Mouse (Mus musculus) thymus, adult 2 months (tissue): ENCODE results near the gene Thy1. TPM values are rescaled to one million over a fixed set of nuclear protein-coding genes. Genes with fewer than 3 reads are reported as not detected.
A peak's percentile ranks its signal among the peaks of the same experiment; 100 is the strongest.

ENCODE experiments used
- DNase-seq: peaks from one replicate; pipeline ENCODE4 v3.0.0; 2021
- H3K27ac ChIP-seq: fragments of 200-500 bp; 2 replicates; pipeline ENCODE4 v1.5.1; 2012; ENCODE audit warnings: low read length, control low read depth; ENCODE audit not compliant: control insufficient read depth, insufficient read depth
- H3K27me3 ChIP-seq: fragments of 200-500 bp; 2 replicates; pipeline ENCODE4 v1.6.1; 2012; ENCODE audit warnings: mild to moderate bottlenecking, low read length, moderate library complexity, mixed read lengths; ENCODE audit not compliant: control insufficient read depth, insufficient read depth
- H3K36me3 ChIP-seq: fragments of 200-500 bp; 2 replicates; pipeline ENCODE4 v1.6.1; 2012; ENCODE audit warnings: mild to moderate bottlenecking, low read length, moderate library complexity; ENCODE audit not compliant: control insufficient read depth, insufficient read depth
- H3K4me1 ChIP-seq: fragments of 200-500 bp; replicated peaks from 2 replicates; pipeline ENCODE4 v1.6.1; 2012; ENCODE audit warnings: low read length; ENCODE audit not compliant: control insufficient read depth, insufficient read depth
- H3K4me3 ChIP-seq: fragments of 200-500 bp; 2 replicates; pipeline ENCODE4 v1.5.1; 2012; ENCODE audit warnings: mild to moderate bottlenecking, low read length, control low read depth, moderate library complexity; ENCODE audit not compliant: control insufficient read depth, insufficient read depth
- CTCF ChIP-seq: fragments of 200-500 bp; IDR thresholded peaks from 2 replicates; pipeline ENCODE4 v1.5.1; 2012; ENCODE audit warnings: mild to moderate bottlenecking, control low read depth, low read length, moderate library complexity, borderline replicate concordance; ENCODE audit not compliant: control insufficient read depth, poor library complexity, insufficient read depth; ENCODE audit errors: extremely low read depth
- POLR2A ChIP-seq: fragments of 200-500 bp; IDR thresholded peaks from 2 replicates; pipeline ENCODE4 v1.6.1; 2012; ENCODE audit warnings: mild to moderate bottlenecking, low read length, control low read depth, moderate library complexity; ENCODE audit not compliant: control insufficient read depth, poor library complexity, insufficient read depth; ENCODE audit errors: extremely low read depth
- WGBS: fragments of 180-500 bp; shearing (Covaris S2); methylation state at CpG from one replicate; pipeline ENCODE4 v1.1.7; 2018; 5-methylcytosine and 5-hydroxymethylcytosine counted together
- polyA plus RNA-seq: library from polyadenylated mRNA; depleted of rRNA; stranded (reverse); fragments of >200 nt; gene quantifications from 2 replicates; pipeline ENCODE4 v1.2.3, GENCODE M21; 2012

The Thy1 gene
- polyA plus RNA-seq, 1 experiment = 3,478 TPM

DNA sequence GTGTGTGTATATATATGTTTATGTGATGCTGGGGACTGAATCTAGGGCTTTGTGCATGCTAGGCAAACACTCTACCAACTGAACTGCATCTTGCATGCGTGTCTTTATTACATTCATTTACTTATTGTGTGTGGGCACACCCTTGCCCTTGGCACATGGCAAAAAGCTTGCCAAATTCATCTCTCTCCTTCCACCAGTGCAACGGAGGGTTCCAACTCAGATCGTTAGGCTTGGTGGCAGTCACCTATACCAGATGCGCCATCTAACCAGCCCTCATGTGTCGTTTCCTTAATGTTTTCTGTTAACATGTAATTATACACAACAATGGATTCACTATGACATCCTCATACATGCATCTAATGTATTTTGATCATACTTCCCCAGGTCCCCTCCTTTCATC, 39.1 kb downstream of the Thy1 start:
- 97% methylated on average over 5 of the region's 5 CpGs for WGBS
- DNase-seq = no peak
- Histone ChIP-seq H3K36me3 (no peaks in the 10 kb centered on the region), H3K4me1 (peaks cover 19% of the 10 kb centered on the region), H3K27me3 (peaks cover 10% of the 10 kb centered on the region; the same call in 1 of the 2 replicates), H3K27ac (no peak overlapping the region), H3K4me3 (no peak overlapping the region)
- no peak for TF ChIP-seq CTCF
- no peak for TF ChIP-seq POLR2A

DNA sequence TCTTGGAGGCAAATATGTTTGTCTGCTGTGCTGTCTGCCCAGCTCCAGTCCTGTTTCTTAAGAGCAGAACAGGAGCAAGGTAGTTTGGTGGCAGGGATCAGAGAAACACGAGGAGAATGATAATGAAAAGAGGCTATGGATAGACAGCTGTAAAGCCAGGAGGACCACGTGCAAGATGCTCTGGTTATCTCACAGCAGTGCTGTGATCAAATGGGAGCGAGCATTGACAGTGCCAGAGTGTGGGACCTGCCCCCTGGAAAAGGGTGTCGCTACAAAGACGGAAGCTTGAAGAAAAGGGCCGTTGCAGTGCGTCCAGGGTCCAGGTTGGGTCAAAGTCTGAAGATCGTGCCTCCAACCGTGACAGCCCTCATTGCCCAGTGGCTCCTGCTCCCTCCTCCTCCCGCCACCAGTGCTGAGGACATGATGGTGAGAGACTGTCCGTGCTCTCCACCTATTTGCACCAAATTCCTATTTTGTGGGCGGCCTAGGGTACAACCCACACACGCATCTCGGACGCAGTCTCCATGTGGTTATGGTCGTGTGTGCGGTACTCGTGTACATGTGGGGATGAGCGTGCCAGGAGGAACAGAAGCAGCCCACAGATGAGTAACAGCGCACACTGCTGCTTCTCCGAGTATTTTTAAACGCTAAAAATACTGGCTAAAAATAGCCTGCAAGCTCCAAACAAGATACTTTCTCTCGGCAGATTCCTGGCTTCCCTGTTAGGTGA, 40.4 kb downstream of the Thy1 start:
- no peak overlapping the region for H3K4me3 ChIP-seq
- WGBS = 25% methylated on average over 23 of the region's 23 CpGs
- H3K27ac ChIP-seq = no peak overlapping the region
- H3K36me3 ChIP-seq = no peaks in the 10 kb centered on the region
- no peak for DNase-seq
- TF ChIP-seq POLR2A (no peak), CTCF (no peak)
- H3K4me1 ChIP-seq = peaks cover 28% of the 10 kb centered on the region
- H3K27me3 ChIP-seq = peaks cover 10% of the 10 kb centered on the region; the same call in 1 of the 2 replicates

DNA sequence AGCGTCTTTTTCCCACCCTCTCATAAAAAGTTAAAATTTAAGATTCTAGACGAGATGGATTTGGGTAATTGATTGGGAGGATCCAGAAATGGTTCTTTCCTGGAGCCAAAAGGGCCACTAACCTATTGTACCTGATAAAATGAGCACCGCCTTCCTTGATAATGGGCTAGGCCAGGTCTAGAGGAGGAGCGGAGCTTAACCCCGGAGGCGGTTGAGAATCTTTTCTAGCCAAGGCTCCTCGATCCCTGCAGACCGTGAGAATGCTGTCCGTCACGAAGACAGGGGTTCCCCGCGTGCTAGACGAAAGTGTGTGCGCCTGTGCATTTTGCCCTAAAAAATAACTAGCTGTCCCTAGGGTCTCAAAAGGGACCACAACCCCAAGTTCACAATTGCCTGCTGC, 41.1 kb downstream of the Thy1 start:
- TF ChIP-seq CTCF = no peak
- TF ChIP-seq POLR2A = no peak
- H3K4me1 ChIP-seq = peaks cover 33% of the 10 kb centered on the region
- DNase-seq = no peak
- no peaks in the 10 kb centered on the region for H3K36me3 ChIP-seq
- WGBS = 3% methylated on average over 14 of the region's 14 CpGs
- H3K4me3 ChIP-seq = peak overlapping the region; percentile 53
- peaks cover 10% of the 10 kb centered on the region; the same call in 1 of the 2 replicates for H3K27me3 ChIP-seq
- no peak overlapping the region for H3K27ac ChIP-seq

DNA sequence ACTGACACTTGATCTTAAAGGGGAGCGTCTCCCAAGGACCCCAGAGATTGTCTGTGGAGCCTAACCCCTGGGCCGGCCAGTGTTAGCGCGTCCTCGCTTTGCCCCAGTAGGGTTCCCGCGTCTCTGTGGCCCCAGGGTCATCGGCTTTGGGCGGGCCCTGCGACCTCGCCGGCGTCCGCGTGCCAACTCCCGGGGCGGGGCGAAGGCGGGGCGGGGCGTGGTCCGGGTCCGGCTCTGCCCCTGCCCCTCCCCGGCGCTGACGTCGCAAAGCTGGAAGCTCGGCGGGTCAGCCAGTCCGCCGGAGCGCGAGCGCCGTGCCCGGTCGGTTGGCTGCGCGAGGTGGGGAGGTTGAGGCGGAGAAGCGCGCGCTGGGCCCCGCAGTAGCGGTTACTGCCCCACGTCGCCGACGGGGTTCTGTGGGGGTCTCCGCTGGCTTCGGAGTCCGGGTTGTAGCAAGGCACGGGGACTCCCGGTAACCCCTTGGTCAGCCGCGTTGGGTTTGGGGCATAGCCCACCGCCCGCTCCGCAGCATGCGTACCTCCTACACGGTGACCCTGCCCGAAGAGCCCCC, 41.6 kb downstream of the Thy1 start:
- peaks cover 10% of the 10 kb centered on the region; the same call in 1 of the 2 replicates for H3K27me3 ChIP-seq
- H3K4me1 ChIP-seq = peaks cover 38% of the 10 kb centered on the region
- TF ChIP-seq POLR2A (no peak), CTCF (no peak)
- peak; percentile 80 for DNase-seq
- no peaks in the 10 kb centered on the region for H3K36me3 ChIP-seq
- no peak overlapping the region for H3K27ac ChIP-seq
- peak overlapping the region; percentile 53 for H3K4me3 ChIP-seq
- whole genome bisulfite sequencing = 1% methylated on average over 59 of the region's 62 CpGs

DNA sequence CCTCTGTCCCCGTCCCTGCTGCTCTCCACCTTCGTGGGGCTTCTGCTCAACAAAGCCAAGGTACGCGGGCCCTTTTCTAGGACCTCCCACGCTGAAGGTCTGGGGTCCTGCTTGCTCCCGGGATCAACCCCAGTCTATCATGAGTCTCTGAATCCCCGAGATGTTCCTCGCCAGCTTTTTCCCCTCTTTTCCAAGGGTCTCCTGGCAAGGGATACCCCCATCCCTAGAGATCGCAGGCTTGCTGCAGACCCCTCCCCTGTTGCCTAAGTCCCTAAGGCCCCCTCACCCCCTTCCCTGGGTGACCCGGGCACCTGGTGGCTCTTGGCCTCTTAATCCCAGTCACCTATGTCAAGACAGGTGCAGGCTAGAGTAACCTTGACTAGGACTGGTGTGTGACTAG, 42.1 kb downstream of the Thy1 start:
- 24% methylated on average over 10 of the region's 10 CpGs for WGBS
- Histone ChIP-seq H3K27ac (no peak overlapping the region), H3K27me3 (peaks cover 10% of the 10 kb centered on the region; the same call in 1 of the 2 replicates), H3K4me3 (peak overlapping the region; percentile 53), H3K4me1 (peaks cover 41% of the 10 kb centered on the region), H3K36me3 (no peaks in the 10 kb centered on the region)
- TF ChIP-seq POLR2A = no peak
- no peak for TF ChIP-seq CTCF
- no peak for DNase-seq

DNA sequence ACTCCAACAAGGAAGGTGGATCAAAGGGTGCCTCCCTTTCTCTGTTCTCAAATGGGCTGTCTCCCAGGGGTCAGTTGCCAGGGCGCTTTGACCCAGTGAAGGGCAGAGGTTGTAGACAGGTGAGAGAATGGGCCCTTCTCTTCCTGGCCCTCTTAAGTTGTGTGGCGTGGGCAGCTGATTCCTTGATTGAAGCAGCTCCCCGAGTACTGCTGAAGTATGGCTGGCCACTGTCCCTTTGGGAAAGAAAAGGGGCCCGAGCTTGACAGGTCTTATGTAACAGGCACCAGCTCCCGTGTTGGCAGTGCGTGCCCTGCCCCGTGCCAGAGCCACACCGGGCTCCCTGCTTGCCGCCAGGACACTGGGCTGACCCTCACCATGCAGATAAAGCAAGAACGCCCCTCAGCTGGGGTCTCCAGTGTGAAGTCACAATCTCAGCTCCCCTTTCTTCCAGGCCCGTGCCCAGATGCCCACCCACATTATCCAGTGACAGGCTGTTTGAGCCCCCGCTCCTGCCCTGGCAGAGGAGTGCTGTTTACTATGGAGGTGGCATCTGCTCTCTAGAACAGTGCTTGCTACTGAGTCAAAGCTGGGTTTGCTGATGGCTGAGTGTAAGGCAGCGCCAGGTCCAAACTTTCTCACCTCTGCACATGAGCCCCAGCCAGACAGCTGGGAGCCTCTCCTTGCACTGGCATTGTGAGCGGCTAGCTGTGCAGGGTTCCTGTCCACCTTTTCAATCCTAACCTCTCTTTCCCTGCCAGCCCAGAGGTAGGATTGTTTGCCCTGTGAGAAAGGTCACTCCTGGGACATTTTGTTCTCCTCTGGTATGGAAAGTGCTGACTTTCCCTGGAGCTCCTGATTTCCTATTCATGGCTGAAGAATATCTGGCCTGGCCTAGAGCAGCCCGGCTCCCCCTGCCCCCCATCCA, 42.8 kb downstream of the Thy1 start:
- Histone ChIP-seq H3K27ac (no peak overlapping the region), H3K36me3 (no peaks in the 10 kb centered on the region), H3K4me1 (peaks cover 41% of the 10 kb centered on the region), H3K27me3 (peaks cover 10% of the 10 kb centered on the region; the same call in 1 of the 2 replicates), H3K4me3 (no peak overlapping the region)
- TF ChIP-seq POLR2A (no peak), CTCF (no peak)
- 96% methylated on average over 15 of the region's 15 CpGs for WGBS
- DNase-seq = no peak

DNA sequence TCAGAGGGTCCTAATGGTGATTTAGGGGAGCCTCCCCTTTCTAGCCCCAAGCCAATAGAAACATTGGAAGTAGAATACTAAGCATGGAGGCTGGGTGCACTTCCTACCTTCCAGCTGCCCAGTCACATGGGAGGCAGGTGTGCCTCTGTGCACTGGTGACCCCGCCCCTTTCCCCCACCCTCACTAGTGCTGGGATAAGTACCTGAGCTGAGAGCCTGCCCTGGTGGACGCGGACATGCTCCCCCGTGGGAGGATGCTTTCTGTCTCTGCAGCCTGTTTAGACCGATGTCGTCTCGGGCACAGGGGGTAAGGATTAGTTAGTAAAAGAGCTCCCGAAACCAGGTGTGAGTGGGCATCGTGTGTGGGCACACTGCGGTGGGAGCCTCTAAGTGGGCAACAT, 43.8 kb downstream of the Thy1 start:
- DNase-seq = no peak
- Histone ChIP-seq H3K36me3 (no peaks in the 10 kb centered on the region), H3K4me1 (peaks cover 41% of the 10 kb centered on the region), H3K27ac (no peak overlapping the region), H3K4me3 (no peak overlapping the region), H3K27me3 (peaks cover 10% of the 10 kb centered on the region; the same call in 1 of the 2 replicates)
- TF ChIP-seq POLR2A (no peak), CTCF (no peak)
- WGBS = 93% methylated on average over 10 of the region's 10 CpGs
